Mouse (Mus musculus) central nervous system, embryonic 18 days (tissue): ENCODE results near the gene Gmps. TPM values are rescaled to one million over a fixed set of nuclear protein-coding genes. Genes with fewer than 3 reads are reported as not detected.

Experiments
- polyA plus RNA-seq: library from polyadenylated mRNA; depleted of rRNA; stranded (reverse); fragments of >200 nt; gene quantifications from 2 replicates; pipeline ENCODE4 v1.2.3, GENCODE M21; 2012; rRNA removed

Gmps gene
- 18.4 and 18.9 TPM in 2 replicates for polyA plus RNA-seq

GRCm38 (mm10) chr3:63975955-63976908, at the start of gene Gmps:
Gene Gmps (plus strand): TSS chr3:63976106.

DNA sequence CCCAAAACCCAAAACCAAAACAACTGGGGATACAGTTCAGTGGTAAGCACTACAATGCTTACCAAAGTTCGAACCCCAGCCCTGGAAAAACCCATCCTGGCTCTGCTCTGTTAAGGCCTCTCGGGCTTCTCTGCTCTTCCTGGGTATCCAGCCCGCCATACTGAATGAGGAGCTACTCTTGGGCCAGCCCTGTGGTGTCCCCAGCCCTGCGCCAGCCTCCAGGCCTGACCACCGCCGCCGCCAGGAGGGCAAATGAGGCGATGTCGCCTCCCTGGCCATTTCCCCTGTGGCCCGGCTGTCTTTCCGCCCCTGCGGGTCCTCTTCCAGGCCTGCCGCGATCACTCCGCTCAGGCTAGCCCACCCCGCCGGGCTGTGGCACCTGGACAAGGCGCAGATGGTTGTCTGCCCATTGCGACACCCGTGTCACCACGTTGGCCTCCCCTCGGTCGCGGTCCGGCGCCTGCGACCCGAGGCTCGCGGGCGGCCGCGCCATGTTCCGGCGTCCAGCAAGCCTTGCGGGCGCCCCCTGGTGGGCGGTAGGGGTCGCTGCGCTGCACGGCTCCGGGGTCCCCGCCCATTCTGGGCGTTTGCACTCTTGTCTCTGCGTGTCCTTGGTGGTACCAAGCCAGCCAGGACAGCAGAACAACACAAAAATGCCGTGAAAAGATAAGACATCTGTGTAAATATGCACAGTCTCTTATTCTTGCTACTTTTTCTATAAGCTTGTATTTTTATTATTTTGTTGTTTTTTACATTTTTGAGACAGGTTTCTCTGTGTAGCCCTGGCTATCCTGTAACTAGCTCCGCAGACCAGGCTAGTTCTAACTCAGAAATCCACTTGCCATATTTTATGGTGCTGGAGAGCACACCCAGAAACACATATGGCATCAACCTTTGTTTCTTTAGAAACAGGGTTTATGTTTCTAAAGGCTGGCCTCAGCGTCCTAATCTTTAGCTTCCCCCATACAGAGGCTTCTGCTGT, 46.7 kb upstream of the Gmps start, which contains the start of gene E130311K13Rik:
Gene E130311K13Rik, minus strand, starts transcription at position 595 of the 982 bp plus-strand sequence.

DNA sequence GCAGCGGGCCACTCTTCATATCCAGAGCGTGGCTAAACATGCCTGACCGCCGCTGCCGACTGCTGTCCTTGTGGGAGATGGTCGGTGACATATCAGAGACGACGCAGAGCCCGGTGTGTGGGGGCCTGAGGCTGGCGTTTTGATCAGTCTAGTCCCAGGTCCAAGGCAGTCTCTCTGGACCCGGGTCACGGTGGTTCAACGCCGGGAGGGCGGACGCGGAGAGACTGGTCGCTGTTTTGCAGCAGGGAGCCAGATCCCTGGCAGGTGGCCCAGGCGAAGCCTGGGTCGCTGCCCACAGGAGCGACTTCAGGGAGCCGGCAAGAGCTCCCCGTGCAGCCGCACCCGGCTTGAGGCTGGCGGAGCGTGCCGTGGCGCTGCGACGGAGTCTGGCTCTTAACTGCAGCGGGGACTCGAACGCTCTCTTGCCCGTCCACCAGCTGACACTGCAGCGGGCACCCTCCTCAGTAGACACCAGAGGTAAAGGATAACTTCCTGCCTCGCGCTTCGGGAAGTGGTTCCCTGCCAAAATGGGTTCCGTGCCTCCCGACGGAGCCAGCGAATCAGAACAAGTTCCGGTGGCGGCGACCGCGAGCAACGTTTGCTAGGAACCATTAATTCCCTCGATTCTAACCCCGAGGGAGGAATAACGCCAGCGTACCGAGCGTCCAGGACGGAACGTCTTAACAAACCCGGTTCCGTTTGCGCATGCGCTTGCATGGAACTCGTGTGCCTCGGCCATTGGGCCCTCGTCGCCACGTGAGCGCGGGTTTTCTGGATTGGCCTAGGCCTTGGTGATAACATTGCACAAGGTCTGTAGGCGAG, 11.6 kb upstream of the Gmps start, which contains the start of gene Slc33a1:
Gene Slc33a1, minus strand, starts transcription at position 669 of the 822 bp plus-strand sequence.

Other genes with a start within 250 kb of the Gmps start
- gene Plch1, start 76.6 kb upstream of the Gmps start, polyA plus RNA-seq = 8.8 and 10.6 TPM in 2 replicates
- 6.4 and 7.2 TPM in 2 replicates for gene E130311K13Rik, start 46.6 kb upstream of the Gmps start, polyA plus RNA-seq
- gene Slc33a1, start 11.3 kb upstream of the Gmps start, polyA plus RNA-seq = 16.4 and 18.4 TPM in 2 replicates
- gene Vmn2r1, start 105.4 kb downstream of the Gmps start, polyA plus RNA-seq = 0.51 and 0.54 TPM in 2 replicates
- gene Vmn2r2, start 165.8 kb downstream of the Gmps start, polyA plus RNA-seq = 0.01 TPM in 1 of 2 replicates, not detected in the other